Mouse (Mus musculus) kidney, adult 2 months (tissue): ENCODE data around the gene Fam214a.

ENCODE experiments used
- CTCF ChIP-seq: fragments of 200-500 bp; conservative IDR thresholded peaks from 2 replicates; pipeline ENCODE4 v1.5.1; 2011; ENCODE audit warnings: low read depth, mild to moderate bottlenecking, control low read depth, low read length, moderate library complexity, mixed read lengths; ENCODE audit not compliant: insufficient read depth, insufficient read length
- POLR2A ChIP-seq: fragments of 200-500 bp; IDR thresholded peaks from one replicate; pipeline ENCODE4 v1.6.1; 2011; ENCODE audit warnings: low read depth, low read length, control low read depth

GRCm38 (mm10) chr9:75001006-75001405 lies 48.3 kb downstream of the Fam214a start:
- TF ChIP-seq CTCF: no peak
- TF ChIP-seq POLR2A: no peak
